Mouse (Mus musculus) pancreas, adult 10 weeks (tissue): ENCODE data around the gene Glp1r. TPM values are rescaled to one million over a fixed set of nuclear protein-coding genes. Genes with fewer than 3 reads are reported as not detected.

Source experiments
- polyA plus RNA-seq: library from polyadenylated mRNA; stranded (reverse); fragments of 350-450 nt; fragmentation: Illumina TruSeq; extraction: RNeasy Lipid Tissue Mini Kit (QIAGEN cat#74804); gene quantifications from one replicate; pipeline ENCODE4 v1.2.3, GENCODE M21; 2015; ENCODE audit warnings: low read depth, low replicate concordance; ENCODE audit not compliant: insufficient read depth

Gene Glp1r
- 13.5 TPM for polyA plus RNA-seq

GRCm38 (mm10) chr17:30901627-30902026 lies at the start of gene Glp1r:
TSS of gene Glp1r (plus strand) at chr17:30901817.

GRCm38 (mm10) chr17:30954340-30954739 lies 52.7 kb downstream of the Glp1r start, which contains the start of gene Umodl1:
TSS of gene Umodl1 (plus strand) at chr17:30954640.

Other genes with a start within 250 kb of the Glp1r start
- not detected for gene Umodl1, start 52.8 kb downstream of the Glp1r start, polyA plus RNA-seq
- 3.0 TPM for gene Abcg1, start 155.9 kb downstream of the Glp1r start, polyA plus RNA-seq
- not detected for gene Tff3, start 227.8 kb downstream of the Glp1r start, polyA plus RNA-seq
- 3,679 TPM for gene Tff2, start 242.5 kb downstream of the Glp1r start, polyA plus RNA-seq